Mouse (Mus musculus) limb, embryonic 12.5 days (tissue): ENCODE results near the gene Dppa4. TPM values are rescaled to one million over a fixed set of nuclear protein-coding genes. Genes with fewer than 3 reads are reported as not detected.
"Not testable (repeated sequence)": the region's sequence is repeated elsewhere in the genome, so short reads cannot be mapped to it uniquely, and the experiment has no call there.

Source experiments
- ATAC-seq: fragments of 200-750 bp; cut with Nextera tagmentation; 2 replicates; pipeline ENCODE4 v1.8.0; 2017; ENCODE audit warnings: low read depth, moderate TSS enrichment; ENCODE audit not compliant: insufficient number of reproducible peaks, insufficient read depth, low FRiP score, low TSS enrichment
- H3K27ac ChIP-seq: fragments of 300-500 bp; sonication (generic); 2 replicates; pipeline ENCODE4 v1.5.1; 2016; ENCODE audit warnings: mild to moderate bottlenecking, moderate library complexity
- H3K27me3 ChIP-seq: fragments of 300-500 bp; sonication (generic); 2 replicates; pipeline ENCODE4 v1.6.1; 2016; ENCODE audit warnings: mild to moderate bottlenecking, moderate library complexity
- H3K36me3 ChIP-seq: fragments of 300-500 bp; sonication (generic); 2 replicates; pipeline ENCODE4 v1.6.1; 2016; ENCODE audit warnings: mild to moderate bottlenecking, moderate library complexity
- H3K4me1 ChIP-seq: fragments of 300-500 bp; sonication (generic); replicated peaks from 2 replicates; pipeline ENCODE4 v1.6.1; 2016
- H3K4me2 ChIP-seq: fragments of 300-500 bp; sonication (generic); 2 replicates; pipeline ENCODE4 v1.6.1; 2016; ENCODE audit warnings: mild to moderate bottlenecking, moderate library complexity
- H3K4me3 ChIP-seq: fragments of 300-500 bp; sonication (generic); replicated peaks from 2 replicates; pipeline ENCODE4 v1.5.1; 2016; ENCODE audit warnings: mild to moderate bottlenecking
- H3K9ac ChIP-seq: fragments of 300-500 bp; sonication (generic); replicated peaks from 2 replicates; pipeline ENCODE4 v1.6.1; 2016; ENCODE audit warnings: mild to moderate bottlenecking, moderate library complexity
- H3K9me3 ChIP-seq: fragments of 300-500 bp; sonication (generic); 2 replicates; pipeline ENCODE4 v1.6.1; 2016; ENCODE audit warnings: mild to moderate bottlenecking, moderate library complexity
- WGBS: fragments of 180-500 bp; shearing (Covaris S2); methylation state at CpG from one replicate; pipeline ENCODE4 v1.1.7; 2016; 5-methylcytosine and 5-hydroxymethylcytosine counted together
- polyA plus RNA-seq: library from polyadenylated mRNA; unstranded; fragments of >200 nt; fragmentation: Nextera tagmentation; extraction: Ambion mirVana; gene quantifications from 2 replicates; pipeline ENCODE4 v1.2.1, GENCODE M21; 2016

The Dppa4 gene
- polyA plus RNA-seq, 1 experiment from 2014 or later = not detected

GRCm38 (mm10) chr16:48285517-48285916 lies 2.0 kb downstream of the Dppa4 start:
- H3K4me2 ChIP-seq = no peak overlapping the region
- 91% methylated on average over 4 of the region's 4 CpGs for WGBS
- ATAC-seq = no peak
- H3K36me3 ChIP-seq = no peaks in the 10 kb centered on the region
- no peaks in the 10 kb centered on the region for H3K4me1 ChIP-seq
- no peaks in the 10 kb centered on the region for H3K9me3 ChIP-seq
- no peaks in the 10 kb centered on the region for H3K27me3 ChIP-seq
- H3K27ac ChIP-seq = no peak overlapping the region
- H3K9ac ChIP-seq = no peak overlapping the region
- no peak overlapping the region for H3K4me3 ChIP-seq

- no peak for ATAC-seq
- Histone ChIP-seq H3K4me2 (no peak overlapping the region), H3K4me1 (no peaks in the 10 kb centered on the region), H3K36me3 (no peaks in the 10 kb centered on the region), H3K9ac (no peak overlapping the region), H3K4me3 (no peak overlapping the region), H3K27ac (no peak overlapping the region), H3K27me3 (no peaks in the 10 kb centered on the region), H3K9me3 (no peaks in the 10 kb centered on the region)
- WGBS = 59% methylated on average over 14 of the region's 14 CpGs
These were observed 14.0 kb downstream of the Dppa4 start for GRCm38 (mm10) chr16:48297384-48298136.

- Histone ChIP-seq H3K4me2 (no peak overlapping the region), H3K27ac (no peak overlapping the region), H3K4me3 (no peak overlapping the region), H3K27me3 (no peaks in the 10 kb centered on the region), H3K9me3 (no peaks in the 10 kb centered on the region), H3K36me3 (no peaks in the 10 kb centered on the region), H3K4me1 (no peaks in the 10 kb centered on the region), H3K9ac (no peak overlapping the region)
- no peak for ATAC-seq
- 82% methylated on average over 3 of the region's 3 CpGs for WGBS
These were observed 16.4 kb downstream of the Dppa4 start for GRCm38 (mm10) chr16:48299884-48300283.

- 81% methylated on average over 7 of the region's 7 CpGs for WGBS
- Histone ChIP-seq H3K4me3 (no peak within 1 kb of the TSS), H3K4me1 (no peaks in the 10 kb centered on the region), H3K9ac (no peak within 1 kb of the TSS), H3K27me3 (no peaks in the 10 kb centered on the region), H3K36me3 (no peaks in the 10 kb centered on the region), H3K27ac (no peak within 1 kb of the TSS), H3K4me2 (no peak within 1 kb of the TSS), H3K9me3 (no peaks in the 10 kb centered on the region)
- ATAC-seq = no peak
These were observed 20.0 kb downstream of the Dppa4 start, which contains the start of gene Dppa2 for GRCm38 (mm10) chr16:48303509-48303908. Dppa2 (plus strand) TSS chr16:48303908.

- no peak overlapping the region for H3K27ac ChIP-seq
- no peaks in the 10 kb centered on the region for H3K27me3 ChIP-seq
- H3K4me3 ChIP-seq = no peak overlapping the region
- 81% methylated on average over 3 of the region's 3 CpGs for WGBS
- ATAC-seq = no peak
- H3K9ac ChIP-seq = no peak overlapping the region
- H3K4me2 ChIP-seq = no peak overlapping the region
- no peaks in the 10 kb centered on the region for H3K9me3 ChIP-seq
- H3K4me1 ChIP-seq = no peaks in the 10 kb centered on the region
- no peaks in the 10 kb centered on the region for H3K36me3 ChIP-seq
These were observed 20.4 kb downstream of the Dppa4 start for GRCm38 (mm10) chr16:48303983-48304382.

- not testable (repeated sequence) for H3K9ac ChIP-seq, ATAC-seq, H3K4me3 ChIP-seq, H3K4me1 ChIP-seq, H3K4me2 ChIP-seq, H3K27ac ChIP-seq, H3K27me3 ChIP-seq, H3K36me3 ChIP-seq, H3K9me3 ChIP-seq
- WGBS = 96% methylated on average over 10 of the region's 10 CpGs
These were observed 25.4 kb downstream of the Dppa4 start for GRCm38 (mm10) chr16:48308916-48309315.

GRCm38 (mm10) chr16:48309912-48310630 lies 26.5 kb downstream of the Dppa4 start:
- ATAC-seq = no peak
- H3K36me3 ChIP-seq = no peaks in the 10 kb centered on the region
- H3K4me2 ChIP-seq = no peak overlapping the region
- no peaks in the 10 kb centered on the region for H3K27me3 ChIP-seq
- H3K9me3 ChIP-seq = no peaks in the 10 kb centered on the region
- H3K4me1 ChIP-seq = no peaks in the 10 kb centered on the region
- 81% methylated on average over 12 of the region's 12 CpGs for WGBS
- no peak overlapping the region for H3K4me3 ChIP-seq
- no peak overlapping the region for H3K9ac ChIP-seq
- H3K27ac ChIP-seq = no peak overlapping the region

- H3K27ac ChIP-seq = no peak overlapping the region
- H3K36me3 ChIP-seq = no peaks in the 10 kb centered on the region
- ATAC-seq = no peak
- WGBS = 89% methylated on average over 3 of the region's 3 CpGs
- no peaks in the 10 kb centered on the region for H3K4me1 ChIP-seq
- no peaks in the 10 kb centered on the region for H3K27me3 ChIP-seq
- no peaks in the 10 kb centered on the region for H3K9me3 ChIP-seq
- no peak overlapping the region for H3K9ac ChIP-seq
- no peak overlapping the region for H3K4me3 ChIP-seq
- H3K4me2 ChIP-seq = no peak overlapping the region
These were observed 31.8 kb downstream of the Dppa4 start for GRCm38 (mm10) chr16:48315294-48315693.

- WGBS = 97% methylated on average over 6 of the region's 6 CpGs
- Histone ChIP-seq H3K4me1 (no peaks in the 10 kb centered on the region), H3K36me3 (no peaks in the 10 kb centered on the region), H3K4me3 (no peak overlapping the region), H3K27me3 (no peaks in the 10 kb centered on the region), H3K4me2 (no peak overlapping the region), H3K9me3 (no peaks in the 10 kb centered on the region), H3K27ac (no peak overlapping the region), H3K9ac (no peak overlapping the region)
- ATAC-seq = no peak
These were observed 37.2 kb downstream of the Dppa4 start for GRCm38 (mm10) chr16:48320781-48321180.

- Histone ChIP-seq H3K36me3 (no peaks in the 10 kb centered on the region), H3K27ac (no peak overlapping the region), H3K4me2 (no peak overlapping the region), H3K9me3 (no peaks in the 10 kb centered on the region), H3K4me3 (no peak overlapping the region), H3K4me1 (no peaks in the 10 kb centered on the region), H3K27me3 (no peaks in the 10 kb centered on the region), H3K9ac (no peak overlapping the region)
- WGBS = 75% methylated on average over 6 of the region's 6 CpGs
- ATAC-seq = no peak
These were observed 39.6 kb downstream of the Dppa4 start for GRCm38 (mm10) chr16:48323133-48323532.

GRCm38 (mm10) chr16:48323602-48324345 lies 40.2 kb downstream of the Dppa4 start:
- Histone ChIP-seq H3K9ac (no peak overlapping the region), H3K4me1 (no peaks in the 10 kb centered on the region), H3K27me3 (no peaks in the 10 kb centered on the region), H3K9me3 (no peaks in the 10 kb centered on the region), H3K4me3 (no peak overlapping the region), H3K36me3 (no peaks in the 10 kb centered on the region), H3K27ac (no peak overlapping the region), H3K4me2 (no peak overlapping the region)
- WGBS = 80% methylated on average over 8 of the region's 8 CpGs
- no peak for ATAC-seq
